Mouse (Mus musculus) limb, embryonic 11.5 days (tissue): Measurements from ENCODE around the gene Ccdc167. TPM values are rescaled to one million over a fixed set of nuclear protein-coding genes. Genes with fewer than 3 reads are reported as not detected.

ENCODE experiments used
- ATAC-seq: fragments of 200-750 bp; cut with Nextera tagmentation; 2 replicates; pipeline ENCODE4 v1.8.0; 2017; ENCODE audit warnings: low read depth; ENCODE audit not compliant: insufficient number of reproducible peaks, low FRiP score, low TSS enrichment
- DNase-seq: peaks from one replicate; pipeline ENCODE4 v3.0.0-alpha.2; 2015; ENCODE audit warnings: low spot score
- H3K27ac ChIP-seq: fragments of 300-500 bp; sonication (generic); replicated peaks from 2 replicates; pipeline ENCODE4 v1.5.1; 2014; ENCODE audit warnings: low read depth, mild to moderate bottlenecking, low read length
- H3K27me3 ChIP-seq: fragments of 300-500 bp; sonication (generic); 2 replicates; pipeline ENCODE4 v1.6.1; 2014; ENCODE audit warnings: mild to moderate bottlenecking, low read length, mixed read lengths; ENCODE audit not compliant: control insufficient read depth, insufficient read depth
- H3K36me3 ChIP-seq: fragments of 300-500 bp; sonication (generic); 2 replicates; pipeline ENCODE4 v1.6.1; 2014; ENCODE audit warnings: mild to moderate bottlenecking, low read length, moderate library complexity, mixed read lengths; ENCODE audit not compliant: control insufficient read depth, insufficient read depth
- H3K4me1 ChIP-seq: fragments of 300-500 bp; sonication (generic); 2 replicates; pipeline ENCODE4 v1.6.1; 2014; ENCODE audit warnings: low read length, mixed read lengths; ENCODE audit not compliant: control insufficient read depth, insufficient read depth
- H3K4me2 ChIP-seq: fragments of 300-500 bp; sonication (generic); 2 replicates; pipeline ENCODE4 v1.6.1; 2014; ENCODE audit warnings: low read depth, mild to moderate bottlenecking, moderate library complexity; ENCODE audit not compliant: severe bottlenecking
- H3K4me3 ChIP-seq: fragments of 300-500 bp; sonication (generic); 2 replicates; pipeline ENCODE4 v1.5.1; 2014; ENCODE audit warnings: low read depth, low read length
- H3K9ac ChIP-seq: fragments of 300-500 bp; sonication (generic); 2 replicates; pipeline ENCODE4 v1.6.1; 2014; ENCODE audit warnings: mild to moderate bottlenecking, low read length
- H3K9me3 ChIP-seq: fragments of 300-500 bp; sonication (generic); 2 replicates; pipeline ENCODE4 v1.6.1; 2016; ENCODE audit warnings: low read length; ENCODE audit not compliant: control insufficient read depth
- WGBS: fragments of 180-500 bp; shearing (Covaris S2); extraction: QIAGEN DNeasy Blood & Tissue Kit; methylation state at CpG from one replicate; pipeline ENCODE4 v1.1.7; 2014; 5-methylcytosine and 5-hydroxymethylcytosine counted together
- polyA plus RNA-seq: library from polyadenylated mRNA; unstranded; fragments of >200 nt; fragmentation: Nextera tagmentation; extraction: Ambion mirVana; gene quantifications from 2 replicates; pipeline ENCODE4 v1.2.1, GENCODE M21; 2014

Gene Ccdc167
- polyA plus RNA-seq, 1 experiment from 2014 or later = 20.0 TPM

- DNase-seq (no peak), ATAC-seq (no peak)
- H3K9me3 ChIP-seq = no peaks in the 10 kb centered on the region
- WGBS = 93% methylated on average over 5 of the region's 5 CpGs
- no peak overlapping the region for H3K4me2 ChIP-seq
- H3K9ac ChIP-seq = no peak overlapping the region
- no peaks in the 10 kb centered on the region for H3K27me3 ChIP-seq
- H3K36me3 ChIP-seq = peaks cover 21% of the 10 kb centered on the region
- no peak overlapping the region for H3K27ac ChIP-seq
- H3K4me1 ChIP-seq = no peaks in the 10 kb centered on the region
- no peak overlapping the region for H3K4me3 ChIP-seq
Observed at GRCm38 (mm10) chr17:29686771-29687170, 30.1 kb downstream of the Ccdc167 start.

GRCm38 (mm10) chr17:29684275-29684674 is 32.6 kb downstream of the Ccdc167 start:
- Histone ChIP-seq H3K4me3 (no peak overlapping the region), H3K4me1 (no peaks in the 10 kb centered on the region), H3K9ac (no peak overlapping the region), H3K36me3 (peaks cover 29% of the 10 kb centered on the region), H3K9me3 (no peaks in the 10 kb centered on the region), H3K27ac (no peak overlapping the region), H3K27me3 (no peaks in the 10 kb centered on the region), H3K4me2 (no peak overlapping the region)
- no peak for ATAC-seq
- WGBS = 93% methylated on average over 4 of the region's 4 CpGs
- DNase-seq = no peak

- no peaks in the 10 kb centered on the region for H3K9me3 ChIP-seq
- no peaks in the 10 kb centered on the region for H3K27me3 ChIP-seq
- no peaks in the 10 kb centered on the region for H3K4me1 ChIP-seq
- H3K36me3 ChIP-seq = peaks cover 23% of the 10 kb centered on the region
- no peak overlapping the region for H3K27ac ChIP-seq
- ATAC-seq = no peak
- DNase-seq = no peak
- no peak overlapping the region for H3K9ac ChIP-seq
- WGBS = 87% methylated on average over 2 of the region's 2 CpGs
- no peak overlapping the region for H3K4me2 ChIP-seq
- no peak overlapping the region for H3K4me3 ChIP-seq
Observed at GRCm38 (mm10) chr17:29683127-29683526, 33.7 kb downstream of the Ccdc167 start.

GRCm38 (mm10) chr17:29682261-29682660 is 34.6 kb downstream of the Ccdc167 start:
- ATAC-seq (no peak), DNase-seq (no peak)
- WGBS = 94% methylated on average over 7 of the region's 7 CpGs
- Histone ChIP-seq H3K36me3 (peaks cover 20% of the 10 kb centered on the region), H3K9me3 (no peaks in the 10 kb centered on the region), H3K27ac (no peak overlapping the region), H3K9ac (no peak overlapping the region), H3K4me2 (no peak overlapping the region), H3K27me3 (no peaks in the 10 kb centered on the region), H3K4me1 (no peaks in the 10 kb centered on the region), H3K4me3 (no peak overlapping the region)

GRCm38 (mm10) chr17:29681669-29682068 is 35.2 kb downstream of the Ccdc167 start:
- H3K4me1 ChIP-seq = no peaks in the 10 kb centered on the region
- no peaks in the 10 kb centered on the region for H3K27me3 ChIP-seq
- H3K9ac ChIP-seq = no peak overlapping the region
- H3K4me2 ChIP-seq = no peak overlapping the region
- ATAC-seq = no peak
- no peak overlapping the region for H3K27ac ChIP-seq
- H3K36me3 ChIP-seq = peaks cover 22% of the 10 kb centered on the region
- no peaks in the 10 kb centered on the region for H3K9me3 ChIP-seq
- 91% methylated on average over 9 of the region's 9 CpGs for WGBS
- H3K4me3 ChIP-seq = no peak overlapping the region
- no peak for DNase-seq

- H3K4me2 ChIP-seq = no peak overlapping the region
- H3K9ac ChIP-seq = no peak overlapping the region
- no peak for ATAC-seq
- peaks cover 26% of the 10 kb centered on the region for H3K36me3 ChIP-seq
- H3K4me3 ChIP-seq = no peak overlapping the region
- no peaks in the 10 kb centered on the region for H3K4me1 ChIP-seq
- H3K9me3 ChIP-seq = no peaks in the 10 kb centered on the region
- H3K27me3 ChIP-seq = no peaks in the 10 kb centered on the region
- no peak overlapping the region for H3K27ac ChIP-seq
- DNase-seq = no peak
- WGBS = 85% methylated on average over 2 of the region's 2 CpGs
Observed at GRCm38 (mm10) chr17:29680921-29681320, 35.9 kb downstream of the Ccdc167 start.

DNA sequence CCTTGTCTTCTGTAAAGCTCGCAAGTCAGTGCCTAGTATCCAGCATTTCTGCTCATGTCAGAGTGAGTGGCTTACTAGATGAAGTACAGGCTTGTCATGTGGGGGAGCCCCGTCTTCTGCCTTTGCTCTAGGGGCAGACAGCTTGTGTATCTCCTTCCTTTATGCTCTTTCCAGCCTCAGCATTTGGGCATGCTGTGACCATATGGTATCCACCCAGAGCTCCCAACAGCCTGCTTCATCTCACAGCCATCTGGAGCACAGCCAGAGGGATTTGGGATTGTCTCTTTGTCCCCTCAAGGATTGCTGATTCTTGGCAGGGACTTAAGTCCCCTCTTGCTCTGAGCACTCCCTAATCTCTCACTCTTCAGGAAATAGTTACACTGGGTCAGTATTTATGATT is 36.7 kb downstream of the Ccdc167 start:
- Histone ChIP-seq H3K4me3 (no peak overlapping the region), H3K27ac (no peak overlapping the region), H3K9ac (no peak overlapping the region), H3K4me1 (no peaks in the 10 kb centered on the region), H3K36me3 (peaks cover 26% of the 10 kb centered on the region), H3K9me3 (no peaks in the 10 kb centered on the region), H3K27me3 (no peaks in the 10 kb centered on the region), H3K4me2 (no peak overlapping the region)
- ATAC-seq = no peak
- no peak for DNase-seq
- 87% methylated on average over 2 of the region's 2 CpGs for WGBS

- DNase-seq = no peak
- Histone ChIP-seq H3K4me1 (no peaks in the 10 kb centered on the region), H3K36me3 (peaks cover 26% of the 10 kb centered on the region), H3K9me3 (no peaks in the 10 kb centered on the region), H3K4me2 (no peak overlapping the region), H3K27ac (no peak overlapping the region), H3K9ac (no peak overlapping the region), H3K4me3 (no peak overlapping the region), H3K27me3 (no peaks in the 10 kb centered on the region)
- whole genome bisulfite sequencing = 88% methylated on average over 6 of the region's 6 CpGs
- ATAC-seq = no peak
Observed at GRCm38 (mm10) chr17:29679038-29679767, 37.6 kb downstream of the Ccdc167 start.

DNA sequence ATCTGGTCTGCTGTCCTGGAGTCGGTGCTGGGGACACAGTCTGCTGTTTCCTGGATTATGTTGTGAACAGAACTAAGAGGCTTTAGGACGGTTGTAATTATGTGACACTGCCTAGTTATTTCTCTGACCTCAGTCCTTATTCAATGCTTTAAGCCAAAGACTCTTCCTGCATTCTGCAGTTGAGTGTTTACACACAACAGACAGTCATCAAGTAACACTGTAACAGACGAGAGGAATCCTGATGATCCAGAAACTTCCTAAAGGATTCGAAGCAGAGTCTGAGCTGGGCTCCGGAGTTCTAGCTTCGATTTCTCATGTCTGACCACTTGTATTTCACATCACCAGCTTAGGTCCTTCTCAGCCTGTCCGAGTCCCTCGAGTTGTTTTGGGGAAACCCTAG is 38.3 kb downstream of the Ccdc167 start:
- H3K36me3 ChIP-seq = peaks cover 26% of the 10 kb centered on the region
- no peaks in the 10 kb centered on the region for H3K27me3 ChIP-seq
- no peaks in the 10 kb centered on the region for H3K4me1 ChIP-seq
- WGBS = 89% methylated on average over 8 of the region's 8 CpGs
- no peak overlapping the region for H3K27ac ChIP-seq
- no peak for DNase-seq
- no peaks in the 10 kb centered on the region for H3K9me3 ChIP-seq
- no peak for ATAC-seq
- no peak overlapping the region for H3K4me2 ChIP-seq
- no peak overlapping the region for H3K4me3 ChIP-seq
- no peak overlapping the region for H3K9ac ChIP-seq
